Mouse (Mus musculus): ENCODE measurements around the gene Cenpp. TPM values are rescaled to one million over a fixed set of nuclear protein-coding genes. Genes with fewer than 3 reads are reported as not detected.

The Cenpp gene
- total RNA-seq, 2 experiments from 2014 or later: 0.86 to 1.7 TPM

GRCm38 (mm10) chr13:49467585-49467984, 185.0 kb downstream of the Cenpp start:
- no peak for DNase-seq
- intact Hi-C loops (cut with DNase I): no loop called here

GRCm38 (mm10) chr13:49466393-49467075, 186.1 kb downstream of the Cenpp start:
- DNase-seq: peak; percentile 77 to 85
- intact Hi-C loops (cut with DNase I): no loop called here

DNA sequence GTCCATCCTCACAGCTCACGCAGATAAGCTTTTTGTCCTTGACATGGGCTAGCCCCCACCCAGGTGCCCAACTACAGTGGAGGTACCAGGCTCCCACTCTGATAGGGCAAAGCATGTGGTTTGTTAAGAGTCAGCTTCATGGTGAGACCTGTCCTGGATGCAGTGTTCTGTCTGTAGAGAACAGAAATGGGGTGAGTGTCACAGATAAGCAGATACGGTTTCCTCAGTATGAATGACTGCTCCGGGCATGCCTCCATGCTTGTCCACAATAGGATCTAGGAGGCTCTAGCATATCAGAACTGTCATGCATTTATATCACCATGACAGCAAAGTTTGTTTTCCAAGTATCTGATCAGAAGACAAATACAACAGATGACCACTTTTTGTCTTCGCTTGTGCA, 186.7 kb downstream of the Cenpp start:
- no peak for DNase-seq
- intact Hi-C loops (cut with DNase I): no loop called here

DNA sequence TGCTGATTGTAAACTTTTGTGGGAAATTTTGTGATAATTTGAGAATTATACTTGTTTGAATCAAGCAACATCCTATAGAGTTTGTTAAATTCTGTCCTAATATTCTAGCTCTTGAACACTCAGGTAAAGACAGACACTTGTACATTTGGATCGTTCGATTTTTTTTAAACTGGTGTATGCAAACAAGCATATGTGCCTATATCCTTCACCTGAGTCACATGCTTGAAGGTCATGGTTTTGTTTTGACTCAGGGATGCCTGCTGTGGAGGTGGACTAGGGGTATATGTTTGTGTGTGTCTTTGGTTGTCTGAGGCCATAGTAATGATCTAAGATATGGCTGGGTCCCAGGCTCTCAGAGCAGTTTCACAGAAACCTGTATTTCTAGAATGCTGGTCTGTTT, 189.7 kb downstream of the Cenpp start:
- DNase-seq: no peak
- intact Hi-C loops (cut with DNase I): no loop called here

GRCm38 (mm10) chr13:49461458-49462132, 191.0 kb downstream of the Cenpp start:
- intact Hi-C loops (cut with DNase I): no loop called here
- no peak for DNase-seq

- peak in 1 of 2 experiments; percentile 37 for DNase-seq
- intact Hi-C loops (cut with DNase I): no loop called here
Observed at GRCm38 (mm10) chr13:49460692-49461414, 191.7 kb downstream of the Cenpp start.

GRCm38 (mm10) chr13:49460276-49460675, 192.3 kb downstream of the Cenpp start:
- DNase-seq: no peak
- intact Hi-C loops (cut with DNase I): no loop called here

DNA sequence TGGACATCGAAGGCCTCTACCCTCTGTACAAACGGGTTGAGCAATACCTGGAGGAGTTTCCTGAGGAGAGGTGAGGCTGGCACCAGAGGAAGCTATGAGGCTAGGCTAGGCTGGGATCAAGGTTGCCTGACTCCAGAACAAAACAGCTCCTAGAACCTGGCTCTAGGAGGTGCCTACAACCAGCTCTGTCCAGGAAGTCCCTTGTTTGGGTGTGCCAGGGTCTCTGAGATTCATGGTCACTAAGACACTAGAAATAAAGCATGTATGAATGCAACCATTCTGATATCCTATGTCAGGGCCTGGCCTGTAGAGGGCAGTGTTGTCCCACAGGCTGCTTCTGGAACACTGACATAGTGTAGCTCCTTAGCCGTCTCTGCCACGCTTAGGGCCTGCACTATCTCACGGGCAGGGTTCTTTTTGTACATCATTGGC, 203.3 kb downstream of the Cenpp start:
- intact Hi-C loops (cut with DNase I): loop anchor here (1.0 to 5.0 kb wide), 2 partner anchors 113 to 196 kb away; no protein-coding TSS in a partner anchor
- peak; percentile 77 to 86 for DNase-seq

DNA sequence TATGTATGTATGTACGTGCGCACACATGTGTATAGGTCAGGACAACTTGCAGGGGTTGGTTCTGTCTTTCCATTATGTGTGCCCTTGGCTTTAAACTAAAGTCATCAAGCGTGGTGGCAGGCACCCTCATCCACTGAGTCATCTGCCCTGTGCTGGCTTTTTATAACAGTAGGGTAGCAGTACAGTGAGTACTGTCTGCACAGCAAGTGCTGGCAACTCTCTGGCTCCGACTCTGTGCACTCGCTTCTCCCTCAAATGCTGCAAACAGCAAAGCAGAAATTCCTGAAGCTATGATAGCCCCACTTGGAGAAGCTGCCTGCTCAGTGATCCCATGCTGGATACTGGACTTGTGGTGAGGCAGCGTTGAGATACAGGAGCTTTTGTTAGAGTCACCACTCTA, 208.1 kb downstream of the Cenpp start:
- DNase-seq: no peak
- intact Hi-C loops (cut with DNase I): no loop called here

DNA sequence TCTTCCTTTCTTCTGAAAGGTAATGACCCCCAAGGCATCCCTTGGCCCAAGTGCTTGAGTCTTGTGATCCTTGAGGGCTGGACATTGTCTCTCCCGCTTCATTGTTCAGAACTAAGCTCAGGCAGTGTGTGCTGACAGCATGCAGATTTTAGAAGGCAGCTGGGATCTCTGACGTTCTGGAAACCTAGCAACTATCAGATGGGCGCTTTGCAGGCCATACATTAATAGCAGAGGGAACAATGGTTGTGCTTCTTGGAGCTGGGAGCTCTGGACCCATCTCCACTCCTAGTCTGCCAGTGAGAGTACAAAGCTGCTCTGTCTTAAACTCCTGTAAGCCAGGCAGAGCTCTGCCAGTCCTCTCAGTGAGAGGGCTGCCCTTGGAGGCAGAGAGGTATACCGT, 216.4 kb downstream of the Cenpp start:
- intact Hi-C loops (cut with DNase I): no loop called here
- DNase-seq: no peak

DNA sequence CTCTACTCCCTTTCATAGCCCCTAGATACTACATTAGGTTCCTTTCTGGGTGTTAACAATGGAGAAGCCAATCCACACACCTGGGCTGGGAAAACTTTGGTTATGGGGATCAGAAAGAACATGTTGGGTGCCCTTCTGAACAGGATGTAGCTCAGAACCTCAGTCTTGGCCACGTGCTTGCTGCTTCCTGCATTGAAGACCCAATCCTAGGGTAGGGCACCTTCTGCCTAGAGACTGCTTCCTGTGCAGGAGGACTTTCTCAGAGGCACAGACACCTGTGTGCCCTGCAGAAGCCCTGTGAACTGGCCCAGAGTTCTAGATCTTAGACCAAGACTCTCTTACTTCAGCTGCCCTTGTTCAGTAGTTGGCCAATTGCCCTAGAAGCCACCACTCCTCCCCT, 216.8 kb downstream of the Cenpp start:
- no peak for DNase-seq
- intact Hi-C loops (cut with DNase I): no loop called here

DNA sequence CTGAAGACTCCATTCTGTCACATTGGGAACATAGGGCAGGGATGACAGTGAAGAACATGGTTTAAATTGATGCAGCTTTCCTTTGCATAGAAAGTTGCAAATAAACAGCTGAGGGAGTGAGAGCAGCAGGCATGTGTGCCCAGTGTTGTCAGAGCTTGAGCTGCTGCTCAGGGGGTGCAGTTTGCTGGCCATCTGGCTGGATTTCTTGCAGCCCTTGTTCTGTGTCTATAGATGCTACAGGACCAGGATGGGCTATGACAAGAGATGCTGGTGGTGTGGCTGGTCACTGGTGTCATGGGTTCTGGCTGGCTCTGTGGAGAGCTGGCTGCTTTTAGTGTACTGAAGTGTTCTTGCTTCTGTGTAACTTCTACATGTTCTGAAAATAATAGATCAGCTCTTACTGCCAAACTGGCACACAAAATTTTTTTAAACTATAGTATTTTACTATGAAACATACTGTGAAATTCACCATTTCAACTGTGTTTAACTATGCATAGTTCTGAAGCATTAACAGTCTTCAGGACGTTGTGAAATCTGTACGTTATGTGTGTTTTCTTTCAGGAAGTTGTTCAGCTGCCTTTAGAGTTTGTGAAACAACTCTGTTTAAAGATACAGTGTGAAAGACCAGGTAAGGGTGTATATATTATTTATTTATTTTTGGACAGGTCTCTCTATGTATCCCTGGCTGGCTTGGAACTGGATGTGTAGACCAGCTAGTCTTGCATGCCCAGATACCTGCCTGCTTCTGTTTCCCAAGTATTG, 219.1 kb downstream of the Cenpp start:
- no peak for DNase-seq
- intact Hi-C loops (cut with DNase I): no loop called here

- no peak for DNase-seq
- intact Hi-C loops (cut with DNase I): no loop called here
Observed at GRCm38 (mm10) chr13:49430529-49430928, 222.1 kb downstream of the Cenpp start.

DNA sequence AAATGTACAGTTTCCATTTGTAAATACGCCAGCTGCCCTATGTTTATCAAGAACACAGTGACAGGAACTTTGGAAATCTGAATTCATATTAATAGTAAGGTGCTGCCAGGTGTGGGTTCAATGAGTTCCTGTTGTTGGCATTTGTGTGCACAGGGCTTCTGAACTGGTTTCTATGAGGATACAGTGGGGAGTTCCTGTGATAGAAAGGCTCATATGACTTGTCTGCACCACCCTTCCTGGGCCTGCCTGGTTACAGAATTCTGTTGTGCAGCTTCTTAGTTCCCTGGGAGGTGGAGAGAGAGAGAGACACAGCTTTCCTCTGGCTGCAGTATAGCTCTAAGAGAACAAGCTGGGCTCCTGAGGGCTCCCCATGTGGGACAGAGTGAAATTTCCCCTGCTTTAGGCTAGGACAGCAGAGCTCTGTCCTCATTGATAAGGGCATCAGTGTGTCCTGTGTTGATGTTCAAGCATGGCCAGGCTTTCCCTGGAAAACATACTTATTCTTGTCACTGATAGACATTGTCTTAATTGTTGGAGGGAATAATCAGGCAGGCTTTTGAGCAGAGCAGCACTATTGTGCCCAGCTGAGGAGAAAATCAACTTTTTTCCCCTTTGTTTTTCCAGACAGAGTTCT, 224.4 kb downstream of the Cenpp start:
- intact Hi-C loops (cut with DNase I): no loop called here
- no peak for DNase-seq

DNA sequence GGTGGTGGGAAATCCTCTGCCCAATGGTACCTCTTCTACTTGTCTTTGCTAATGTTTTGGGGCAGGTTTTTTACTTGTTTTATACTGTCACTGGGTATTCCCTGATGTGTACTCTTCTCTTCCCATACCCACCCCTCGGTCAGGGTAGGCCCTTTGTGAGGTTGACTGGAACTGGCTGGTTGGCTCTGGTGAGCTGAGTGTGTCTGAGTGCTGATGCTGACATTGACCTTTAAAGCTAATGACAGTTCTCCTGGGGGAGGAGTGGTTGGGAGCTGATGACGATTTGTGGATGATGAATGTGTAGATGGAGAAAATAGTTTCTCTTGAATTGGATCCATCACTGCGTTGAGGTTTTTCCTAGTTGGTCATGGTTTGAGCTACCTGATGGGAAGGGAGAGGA, 225.8 kb downstream of the Cenpp start:
- DNase-seq: no peak
- intact Hi-C loops (cut with DNase I): no loop called here

DNA sequence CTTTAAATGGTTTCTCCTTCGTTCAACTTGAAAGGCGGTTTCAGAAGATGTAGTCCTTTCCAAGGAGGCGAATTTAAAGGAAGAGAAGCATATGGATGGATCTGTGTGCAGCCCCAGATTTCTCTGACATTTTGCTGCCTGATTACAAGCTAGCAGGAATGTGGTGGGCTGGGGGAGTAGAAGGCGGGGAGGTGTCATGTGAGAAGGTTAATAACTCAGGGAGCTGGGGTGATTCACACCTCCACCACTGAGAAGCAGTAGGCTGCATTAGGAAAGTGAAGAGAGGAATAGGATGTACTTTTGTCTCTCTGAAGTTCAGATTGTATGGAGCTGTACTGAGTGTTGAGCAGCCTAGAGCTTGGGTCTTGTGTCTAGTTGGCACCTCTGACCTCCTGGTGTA, 230.6 kb downstream of the Cenpp start:
- intact Hi-C loops (cut with DNase I): no loop called here
- no peak for DNase-seq

- intact Hi-C loops (cut with DNase I): no loop called here
- no peak for DNase-seq
Observed at GRCm38 (mm10) chr13:49421606-49421917, 231.0 kb downstream of the Cenpp start.

DNA sequence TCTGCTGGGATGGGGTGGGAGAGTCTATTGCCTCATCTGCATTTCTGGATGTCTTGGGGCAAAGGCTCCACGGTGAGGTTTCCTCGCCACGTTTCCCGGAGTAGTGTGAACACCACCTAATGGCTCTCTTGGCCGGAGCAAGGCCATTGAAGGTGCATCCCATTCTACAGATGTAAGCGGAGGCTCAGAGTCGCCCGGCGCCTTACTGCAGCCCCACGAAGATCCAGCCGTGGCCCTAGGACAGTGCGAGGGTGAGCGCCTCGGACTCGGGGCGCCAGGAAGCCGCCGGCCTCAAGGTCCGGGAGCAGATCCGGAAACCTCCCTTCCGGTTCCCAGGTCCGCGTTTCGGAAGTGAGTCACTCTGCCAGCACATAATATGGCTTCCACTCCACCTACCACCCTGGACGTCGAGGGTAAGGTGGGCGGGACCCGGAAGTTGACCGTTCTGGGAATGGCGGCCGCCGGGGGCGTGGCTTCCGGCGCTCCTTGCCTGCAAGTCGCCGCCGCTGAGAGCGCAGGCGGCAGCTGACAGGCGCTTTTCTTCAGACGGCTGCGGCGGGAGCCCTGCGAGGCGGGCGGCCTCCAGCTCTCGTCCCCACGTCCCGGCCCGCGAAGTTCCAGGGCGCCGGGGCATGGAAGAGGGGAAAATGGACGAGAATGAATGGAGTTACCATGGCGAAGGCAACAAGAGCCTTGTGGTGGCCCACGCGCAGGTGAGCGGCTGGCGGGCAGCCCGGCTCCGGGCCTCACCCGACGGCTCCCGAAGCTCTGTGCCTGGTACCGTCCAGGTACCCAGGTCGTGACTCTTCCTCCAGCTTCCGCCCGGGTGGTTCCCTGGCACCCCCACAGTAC, 231.6 kb downstream of the Cenpp start, which contains the start of gene Ippk:
Gene Ippk, plus strand, starts transcription at position 496 of the 852 bp plus-strand sequence.
- intact Hi-C loops (cut with DNase I): no loop called here

More for the DNA sequence above, 231.6 kb downstream of the Cenpp start, which contains the start of gene Ippk:
- peak; percentile 94 to 97 for DNase-seq

Data from gastrocnemius, postnatal 36 days (tissue).